Mouse (Mus musculus): ENCODE data around the gene Cnnm1.

Gene Cnnm1

GRCm38 (mm10) chr19:43535372-43535771 lies 95.1 kb downstream of the Cnnm1 start:
- DNase-seq (ENCODE audit: low spot score in 2 of 2): no peak

- DNase-seq (ENCODE audit: low spot score in 2 of 2): no peak
Observed at GRCm38 (mm10) chr19:43546337-43547117, 106.3 kb downstream of the Cnnm1 start.

Measured in right cerebral cortex, adult 2 months (tissue).